Mouse (Mus musculus): ENCODE results near the gene Gins3. TPM values are rescaled to one million over a fixed set of nuclear protein-coding genes. Genes with fewer than 3 reads are reported as not detected.
"Not testable (repeated sequence)": the region's sequence is repeated elsewhere in the genome, so short reads cannot be mapped to it uniquely, and the experiment has no call there.

The Gins3 gene
- polyA plus RNA-seq, 1 experiment from 2014 or later, result 29.9 TPM

DNA sequence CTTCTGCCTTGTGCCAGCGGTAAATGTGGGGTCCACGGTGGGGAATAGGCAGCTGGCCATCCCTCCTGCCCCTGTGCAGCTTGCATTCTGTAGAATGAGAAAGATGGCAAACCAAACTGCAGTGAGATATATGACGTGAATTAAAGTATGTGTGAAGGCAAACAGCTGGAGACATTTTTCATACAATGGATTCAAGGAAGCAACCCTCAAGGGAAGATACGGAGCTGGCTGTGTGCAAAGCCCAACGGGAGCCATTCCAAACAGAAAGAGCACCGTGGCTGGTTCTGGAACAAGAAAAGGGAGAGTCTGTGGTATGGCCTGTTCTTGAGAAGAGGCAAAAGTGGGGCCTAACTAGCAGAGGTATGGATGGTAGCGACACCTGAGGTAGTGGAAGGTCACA, 22.6 kb downstream of the Gins3 start:
- ATAC-seq (ENCODE audit: insufficient number of reproducible peaks, insufficient read depth, low FRiP score, low TSS enrichment, low read depth), result no peak
- Histone ChIP-seq H3K27ac (no peak overlapping the region), H3K4me2 (no peak overlapping the region), H3K36me3 (no peaks in the 10 kb centered on the region), H3K4me3 (no peak overlapping the region), H3K4me1 (no peaks in the 10 kb centered on the region), H3K9ac (no peak overlapping the region), H3K27me3 (no peaks in the 10 kb centered on the region), H3K9me3 (no peaks in the 10 kb centered on the region)
- 73% methylated on average over 7 of the region's 7 CpGs for whole genome bisulfite sequencing

DNA sequence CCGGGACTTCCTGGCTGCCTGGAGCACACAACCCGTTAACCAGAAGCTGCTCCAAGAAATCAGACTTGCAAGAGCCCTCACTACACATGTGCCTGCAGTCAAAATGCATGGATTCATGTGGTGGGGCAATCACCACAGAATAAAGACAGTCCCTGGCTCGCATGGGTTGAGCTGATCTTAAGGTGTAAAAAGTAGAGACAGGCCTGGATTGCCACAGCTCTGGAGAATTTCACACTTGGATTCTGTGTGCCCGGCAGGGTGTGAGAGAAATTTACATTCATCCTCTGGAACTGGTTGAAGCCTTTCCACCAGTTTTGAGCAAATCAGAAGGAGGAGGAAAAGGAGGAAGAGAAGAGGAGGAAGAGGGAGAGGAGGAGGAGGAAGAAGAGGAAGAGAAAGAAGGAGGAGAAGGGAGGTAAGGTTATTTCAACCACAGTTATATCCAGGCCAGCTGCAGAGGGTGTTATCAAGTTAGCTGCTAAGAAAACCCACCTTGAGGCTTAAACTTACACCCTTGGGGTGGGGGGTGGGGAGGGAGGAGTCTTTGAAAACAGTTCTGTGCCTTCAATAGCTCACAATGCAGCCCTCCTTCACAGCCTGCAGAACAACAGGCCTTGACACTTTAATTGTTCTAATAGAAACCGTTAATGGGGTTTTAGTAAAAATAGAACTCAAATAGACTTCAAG, 23.2 kb downstream of the Gins3 start:
- H3K27ac ChIP-seq, result no peak overlapping the region
- no peaks in the 10 kb centered on the region for H3K4me1 ChIP-seq
- WGBS, result 63% methylated on average over 5 of the region's 5 CpGs
- H3K4me3 ChIP-seq, result no peak overlapping the region
- no peaks in the 10 kb centered on the region for H3K9me3 ChIP-seq
- no peaks in the 10 kb centered on the region for H3K27me3 ChIP-seq
- H3K4me2 ChIP-seq, result no peak overlapping the region
- no peak overlapping the region for H3K9ac ChIP-seq
- H3K36me3 ChIP-seq, result no peaks in the 10 kb centered on the region
- no peak for ATAC-seq (ENCODE audit: insufficient number of reproducible peaks, insufficient read depth, low FRiP score, low TSS enrichment, low read depth)

GRCm38 (mm10) chr8:95657523-95657922, 24.3 kb downstream of the Gins3 start:
- H3K4me3 ChIP-seq, result no peak overlapping the region
- H3K4me1 ChIP-seq, result no peaks in the 10 kb centered on the region
- H3K9me3 ChIP-seq, result no peaks in the 10 kb centered on the region
- H3K36me3 ChIP-seq, result no peaks in the 10 kb centered on the region
- no peak overlapping the region for H3K4me2 ChIP-seq
- no peak for ATAC-seq (ENCODE audit: insufficient number of reproducible peaks, insufficient read depth, low FRiP score, low TSS enrichment, low read depth)
- WGBS, result 54% methylated on average over 2 of the region's 2 CpGs
- no peak overlapping the region for H3K9ac ChIP-seq
- H3K27ac ChIP-seq, result no peak overlapping the region
- no peaks in the 10 kb centered on the region for H3K27me3 ChIP-seq

- no peak overlapping the region for H3K4me2 ChIP-seq
- H3K36me3 ChIP-seq, result no peaks in the 10 kb centered on the region
- 62% methylated on average over 6 of the region's 6 CpGs for WGBS
- H3K4me1 ChIP-seq, result no peaks in the 10 kb centered on the region
- no peaks in the 10 kb centered on the region for H3K9me3 ChIP-seq
- H3K27ac ChIP-seq, result no peak overlapping the region
- no peak overlapping the region for H3K4me3 ChIP-seq
- no peak overlapping the region for H3K9ac ChIP-seq
- no peaks in the 10 kb centered on the region for H3K27me3 ChIP-seq
- ATAC-seq (ENCODE audit: insufficient number of reproducible peaks, insufficient read depth, low FRiP score, low TSS enrichment, low read depth), result no peak
Observed at GRCm38 (mm10) chr8:95660334-95660882, 27.2 kb downstream of the Gins3 start.

DNA sequence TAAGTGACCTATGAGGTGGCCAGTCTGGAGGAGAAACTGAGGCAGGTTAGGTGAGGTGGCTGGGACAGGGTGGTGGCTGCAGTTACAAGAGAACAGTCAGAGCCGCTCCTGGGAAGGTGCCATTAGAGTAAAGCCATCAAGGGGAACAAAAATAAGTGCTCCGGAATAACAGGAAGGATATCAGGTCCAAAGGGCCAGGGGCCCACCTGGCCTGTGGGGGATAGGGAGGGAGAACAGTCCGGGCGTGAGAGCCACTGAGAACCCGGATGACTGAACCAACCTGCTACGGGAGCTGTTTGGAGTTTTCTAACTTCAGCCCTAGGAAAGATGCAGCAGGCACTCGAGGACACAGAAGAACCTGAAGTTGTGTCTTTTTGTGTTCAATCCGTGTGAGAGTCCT, 27.8 kb downstream of the Gins3 start:
- no peak for ATAC-seq (ENCODE audit: insufficient number of reproducible peaks, insufficient read depth, low FRiP score, low TSS enrichment, low read depth)
- Histone ChIP-seq H3K27ac (no peak overlapping the region), H3K4me1 (no peaks in the 10 kb centered on the region), H3K4me2 (no peak overlapping the region), H3K9ac (no peak overlapping the region), H3K9me3 (no peaks in the 10 kb centered on the region), H3K27me3 (no peaks in the 10 kb centered on the region), H3K36me3 (no peaks in the 10 kb centered on the region), H3K4me3 (no peak overlapping the region)
- 66% methylated on average over 8 of the region's 8 CpGs for WGBS

DNA sequence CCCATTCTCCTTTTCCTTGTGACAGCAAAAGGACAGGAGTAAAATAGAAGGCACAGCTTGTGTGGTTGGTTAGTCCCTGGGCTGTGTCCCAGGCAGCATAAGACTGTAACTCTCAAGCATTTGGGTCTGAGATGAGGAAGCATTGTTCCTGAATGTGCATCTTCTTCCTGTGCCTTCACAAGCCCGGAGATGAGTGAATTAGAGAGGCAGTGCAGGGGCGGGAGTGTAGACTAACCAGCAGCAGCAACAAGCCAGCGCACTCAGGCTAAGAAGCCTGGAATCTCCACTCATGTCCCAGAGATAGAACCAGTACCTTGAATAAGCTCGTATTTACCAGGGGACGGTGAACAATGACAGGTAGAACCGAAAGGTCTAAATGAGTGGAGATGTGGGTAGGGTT, 28.3 kb downstream of the Gins3 start:
- Histone ChIP-seq H3K4me3 (no peak overlapping the region), H3K9ac (no peak overlapping the region), H3K36me3 (no peaks in the 10 kb centered on the region), H3K4me1 (no peaks in the 10 kb centered on the region), H3K27ac (no peak overlapping the region), H3K27me3 (no peaks in the 10 kb centered on the region), H3K9me3 (peaks cover 3% of the 10 kb centered on the region; the same call in 1 of the 2 replicates), H3K4me2 (no peak overlapping the region)
- WGBS, result 87% methylated on average over 6 of the region's 6 CpGs
- ATAC-seq (ENCODE audit: insufficient number of reproducible peaks, insufficient read depth, low FRiP score, low TSS enrichment, low read depth), result no peak

GRCm38 (mm10) chr8:95662885-95663598, 29.8 kb downstream of the Gins3 start:
- no peak overlapping the region for H3K4me2 ChIP-seq
- H3K27ac ChIP-seq, result no peak overlapping the region
- H3K9ac ChIP-seq, result no peak overlapping the region
- no peak for ATAC-seq (ENCODE audit: insufficient number of reproducible peaks, insufficient read depth, low FRiP score, low TSS enrichment, low read depth)
- H3K36me3 ChIP-seq, result no peaks in the 10 kb centered on the region
- 82% methylated on average over 7 of the region's 7 CpGs for WGBS
- H3K4me3 ChIP-seq, result no peak overlapping the region
- peaks cover 6% of the 10 kb centered on the region; the same call in 1 of the 2 replicates for H3K9me3 ChIP-seq
- no peaks in the 10 kb centered on the region for H3K4me1 ChIP-seq
- no peaks in the 10 kb centered on the region for H3K27me3 ChIP-seq

DNA sequence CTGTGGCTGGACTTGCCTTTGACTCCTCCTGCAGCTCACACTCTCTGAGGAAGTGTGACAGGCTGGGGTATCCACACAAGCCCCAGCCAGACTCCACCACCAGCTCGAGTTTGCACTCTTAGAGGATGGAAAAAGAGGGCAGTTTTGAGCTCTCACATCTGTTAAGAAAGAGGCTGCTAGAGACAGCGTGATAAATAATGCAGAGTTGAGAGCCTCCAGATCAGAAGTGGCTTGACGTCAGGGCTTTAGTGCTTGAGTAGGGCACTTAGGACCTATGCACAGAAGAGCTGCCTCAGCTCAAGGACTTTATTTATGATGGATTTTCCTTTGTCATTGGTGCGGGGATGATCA, 30.3 kb downstream of the Gins3 start:
- Histone ChIP-seq H3K9me3 (peaks cover 6% of the 10 kb centered on the region; the same call in 1 of the 2 replicates), H3K4me2 (no peak overlapping the region), H3K27me3 (no peaks in the 10 kb centered on the region), H3K36me3 (no peaks in the 10 kb centered on the region), H3K4me1 (no peaks in the 10 kb centered on the region), H3K27ac (no peak overlapping the region), H3K4me3 (no peak overlapping the region), H3K9ac (no peak overlapping the region)
- 78% methylated on average over 4 of the region's 4 CpGs for WGBS
- no peak for ATAC-seq (ENCODE audit: insufficient number of reproducible peaks, insufficient read depth, low FRiP score, low TSS enrichment, low read depth)

DNA sequence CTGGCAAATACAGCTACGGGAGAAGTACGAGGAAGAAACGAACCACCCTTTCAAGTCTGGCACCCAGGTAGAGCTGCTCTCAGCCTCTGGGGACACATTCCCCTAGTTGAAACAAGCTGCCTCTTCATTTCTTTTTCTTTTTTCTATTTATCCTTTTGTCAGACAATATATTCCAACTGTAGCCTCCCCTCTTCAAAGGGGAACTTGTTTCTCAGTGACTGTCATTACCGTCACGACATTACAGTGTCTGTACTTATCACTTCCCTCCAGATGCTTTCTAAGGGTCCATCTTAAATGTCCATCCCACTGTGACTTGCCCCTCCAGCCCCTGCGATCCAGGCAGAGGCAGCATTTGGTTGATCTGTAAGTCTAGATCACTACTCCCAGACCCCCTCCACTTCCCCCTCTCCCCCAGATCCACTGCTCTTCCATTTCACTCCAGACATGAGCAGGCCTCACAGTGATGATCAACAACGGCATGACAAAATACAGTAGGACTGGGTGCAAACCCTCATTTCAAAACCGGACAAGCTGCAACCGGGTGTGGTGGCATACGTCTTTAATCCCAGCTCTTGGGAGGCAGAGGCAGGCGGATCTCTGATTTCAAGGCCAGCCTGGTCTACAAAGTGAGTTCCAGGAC, 32.7 kb downstream of the Gins3 start:
- not testable (repeated sequence) for H3K4me2 ChIP-seq; H3K36me3 ChIP-seq; H3K27me3 ChIP-seq; ATAC-seq (ENCODE audit: insufficient number of reproducible peaks, insufficient read depth, low FRiP score, low TSS enrichment, low read depth); H3K9ac ChIP-seq; H3K4me3 ChIP-seq; H3K27ac ChIP-seq; H3K9me3 ChIP-seq; H3K4me1 ChIP-seq
- 92% methylated on average over 11 of the region's 11 CpGs for WGBS

DNA sequence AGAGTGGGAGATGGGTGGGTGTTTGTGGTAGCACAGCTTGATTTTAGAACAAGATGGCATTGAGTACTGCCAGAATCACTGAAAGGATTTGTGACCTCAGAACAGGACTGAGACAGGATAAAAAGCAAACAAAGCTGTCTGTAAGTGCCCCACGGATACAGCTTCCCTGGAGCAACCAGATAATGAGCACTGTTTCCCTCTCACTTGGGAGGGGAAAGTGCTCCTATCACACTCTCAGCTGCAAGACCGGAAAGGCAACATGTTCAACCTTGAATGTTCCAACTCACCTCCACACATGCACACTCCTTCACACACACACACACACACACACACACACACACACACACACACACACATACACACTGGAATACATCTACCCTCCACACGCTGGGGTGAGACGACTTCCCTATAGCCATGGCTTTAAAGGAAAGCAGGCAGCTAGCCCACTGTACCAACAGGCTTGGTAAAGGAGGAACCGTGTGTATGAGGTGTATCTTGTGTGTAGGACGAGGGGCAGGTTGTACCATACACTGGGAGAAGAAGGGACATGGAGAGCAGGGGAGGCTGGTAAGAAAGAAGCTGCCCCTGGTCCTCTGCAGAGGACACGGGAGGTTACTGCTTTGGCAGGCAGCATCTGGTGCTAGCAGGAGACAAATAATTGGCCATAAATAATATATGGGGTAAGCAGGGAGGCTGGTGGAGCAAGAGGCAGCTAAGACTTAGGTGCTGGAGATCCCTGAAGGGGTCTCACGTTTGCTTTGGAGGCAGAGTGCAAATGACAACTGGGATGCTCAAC, 35.1 kb downstream of the Gins3 start:
- 59% methylated on average over 8 of the region's 8 CpGs for WGBS
- ATAC-seq (ENCODE audit: insufficient number of reproducible peaks, insufficient read depth, low FRiP score, low TSS enrichment, low read depth), result no peak
- H3K4me2 ChIP-seq, result no peak overlapping the region
- H3K36me3 ChIP-seq, result no peaks in the 10 kb centered on the region
- H3K27ac ChIP-seq, result no peak overlapping the region
- H3K4me1 ChIP-seq, result no peaks in the 10 kb centered on the region
- peaks cover 6% of the 10 kb centered on the region; the same call in 1 of the 2 replicates for H3K9me3 ChIP-seq
- no peak overlapping the region for H3K9ac ChIP-seq
- peaks cover 16% of the 10 kb centered on the region for H3K27me3 ChIP-seq
- no peak overlapping the region for H3K4me3 ChIP-seq

DNA sequence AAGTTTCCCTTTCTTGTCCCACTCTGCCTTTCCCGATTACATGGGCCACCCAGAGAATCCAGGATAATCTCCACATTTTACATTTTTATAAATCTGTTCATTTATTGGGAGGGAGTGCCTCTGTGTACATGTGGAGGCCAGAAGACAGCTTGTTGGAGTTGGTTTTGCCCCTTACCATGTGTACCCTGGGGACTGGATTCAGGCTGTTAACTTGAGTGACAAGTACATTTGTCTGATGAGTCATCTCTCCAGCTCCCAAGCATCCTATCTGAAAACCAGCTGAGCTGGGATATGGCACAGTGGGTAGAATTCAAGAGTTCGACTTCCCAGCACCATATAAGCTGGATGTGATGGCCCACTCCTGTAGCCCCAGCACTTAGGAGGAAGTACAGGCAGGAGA, 36.7 kb downstream of the Gins3 start:
- H3K4me3 ChIP-seq, result no peak overlapping the region
- no peaks in the 10 kb centered on the region for H3K36me3 ChIP-seq
- no peak overlapping the region for H3K27ac ChIP-seq
- H3K9ac ChIP-seq, result no peak overlapping the region
- no peak overlapping the region for H3K4me2 ChIP-seq
- H3K27me3 ChIP-seq, result peaks cover 32% of the 10 kb centered on the region
- peaks cover 6% of the 10 kb centered on the region; the same call in 1 of the 2 replicates for H3K9me3 ChIP-seq
- 67% methylated on average over 2 of the region's 2 CpGs for WGBS
- no peaks in the 10 kb centered on the region for H3K4me1 ChIP-seq
- no peak for ATAC-seq (ENCODE audit: insufficient number of reproducible peaks, insufficient read depth, low FRiP score, low TSS enrichment, low read depth)

All from embryonic facial prominence, embryonic 13.5 days (tissue).